Mouse (Mus musculus) kidney, adult 2 months (tissue): ENCODE results near the gene Lepr.

ENCODE experiments used
- CTCF ChIP-seq: fragments of 200-500 bp; conservative IDR thresholded peaks from 2 replicates; pipeline ENCODE4 v1.5.1; 2011; ENCODE audit warnings: low read depth, mild to moderate bottlenecking, control low read depth, low read length, moderate library complexity, mixed read lengths; ENCODE audit not compliant: insufficient read depth, insufficient read length
- POLR2A ChIP-seq: fragments of 200-500 bp; IDR thresholded peaks from one replicate; pipeline ENCODE4 v1.6.1; 2011; ENCODE audit warnings: low read depth, low read length, control low read depth

DNA sequence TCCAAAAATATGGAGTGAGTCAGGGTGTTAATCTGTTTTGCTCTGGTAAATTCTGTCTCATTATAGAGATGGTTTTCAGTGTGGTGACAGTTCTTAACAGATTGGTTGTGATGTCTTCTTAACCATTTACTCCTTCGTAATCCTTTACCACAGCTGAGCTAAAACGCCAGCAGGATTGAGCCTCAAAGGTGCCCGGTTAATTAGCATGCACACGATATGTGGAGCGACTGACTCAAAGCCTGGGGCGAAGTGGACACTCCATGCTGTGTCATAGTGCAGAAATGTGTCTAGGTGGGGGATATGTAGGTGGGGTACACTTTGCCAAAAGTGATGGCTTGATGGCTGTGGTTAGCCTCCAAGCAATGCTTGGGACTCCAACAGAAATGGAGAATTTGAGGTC, 1.4 kb upstream of the Lepr start:
- no peak for TF ChIP-seq CTCF
- no peak for TF ChIP-seq POLR2A
